Mouse (Mus musculus) neural tube, embryonic 10.5 days (tissue): ENCODE results near the gene Sfxn2.

Experiments used
- DNase-seq: peaks from one replicate; pipeline ENCODE4 v3.0.0-alpha.2; 2017; ENCODE audit warnings: low spot score; ENCODE audit errors: extremely low spot score

The Sfxn2 gene

DNA sequence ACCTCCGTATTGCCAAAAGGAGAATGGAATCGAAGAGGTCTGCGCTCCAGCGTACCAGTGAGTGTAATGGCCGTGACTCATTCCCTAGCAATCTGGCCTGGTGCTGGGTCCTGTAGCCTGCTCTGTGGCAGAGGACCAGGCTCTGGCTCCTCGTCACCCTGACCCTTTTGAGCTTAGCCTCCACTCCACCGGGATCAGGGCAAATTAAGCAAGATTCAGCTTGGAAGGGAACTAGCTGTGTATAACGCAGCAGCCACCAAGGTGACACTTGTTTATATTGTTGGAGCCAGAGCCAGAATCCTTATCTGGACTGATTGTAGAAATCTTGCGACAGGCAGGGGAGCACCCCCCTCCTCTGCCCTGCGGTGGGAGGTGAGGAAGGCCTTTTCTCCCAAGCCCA, 55.2 kb downstream of the Sfxn2 start:
- no peak for DNase-seq

- no peak for DNase-seq
These were observed 56.6 kb downstream of the Sfxn2 start for GRCm38 (mm10) chr19:46629807-46630206.

DNA sequence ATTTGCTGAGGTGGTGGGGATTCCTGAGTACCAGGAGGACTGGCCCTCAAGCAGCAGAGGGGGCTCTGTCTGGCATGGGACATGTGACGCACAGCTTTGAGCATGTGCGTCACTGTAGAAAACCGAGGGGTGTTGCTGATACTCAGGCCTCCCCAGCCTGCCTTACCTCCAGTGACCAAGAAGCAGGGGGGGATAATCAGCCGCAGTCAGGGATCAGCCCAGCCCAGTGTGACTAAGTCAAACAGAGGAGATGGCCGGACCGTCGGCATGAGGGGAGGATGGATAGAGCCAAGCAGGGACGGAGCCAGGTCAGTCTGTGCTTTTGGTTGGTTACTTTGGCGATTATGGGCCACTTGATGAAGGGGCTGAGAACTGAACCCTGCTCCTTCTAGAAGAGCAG, 58.5 kb downstream of the Sfxn2 start:
- DNase-seq, result no peak

- no peak for DNase-seq
These were observed 62.6 kb downstream of the Sfxn2 start for GRCm38 (mm10) chr19:46635766-46636165.

DNA sequence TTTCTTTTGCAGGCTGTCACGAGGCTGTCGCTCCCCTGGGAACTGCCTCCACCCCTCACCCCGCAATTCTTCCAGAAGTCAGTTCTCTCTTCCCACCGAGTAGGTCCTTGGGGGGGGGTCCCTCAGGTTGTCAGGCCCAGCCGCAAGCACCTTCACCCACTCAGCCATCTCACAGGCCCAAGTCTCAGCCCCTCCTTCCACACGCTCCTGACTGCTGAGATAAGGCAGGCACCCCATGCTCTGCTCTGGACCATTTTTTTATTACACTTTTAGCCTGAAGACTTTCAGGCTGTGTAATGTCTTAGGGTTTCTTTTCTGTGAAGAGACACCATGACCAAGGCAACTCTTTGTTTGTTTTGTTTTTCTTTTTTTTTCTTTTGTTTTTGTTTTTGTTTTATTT, 64.4 kb downstream of the Sfxn2 start:
- DNase-seq, result no peak

DNA sequence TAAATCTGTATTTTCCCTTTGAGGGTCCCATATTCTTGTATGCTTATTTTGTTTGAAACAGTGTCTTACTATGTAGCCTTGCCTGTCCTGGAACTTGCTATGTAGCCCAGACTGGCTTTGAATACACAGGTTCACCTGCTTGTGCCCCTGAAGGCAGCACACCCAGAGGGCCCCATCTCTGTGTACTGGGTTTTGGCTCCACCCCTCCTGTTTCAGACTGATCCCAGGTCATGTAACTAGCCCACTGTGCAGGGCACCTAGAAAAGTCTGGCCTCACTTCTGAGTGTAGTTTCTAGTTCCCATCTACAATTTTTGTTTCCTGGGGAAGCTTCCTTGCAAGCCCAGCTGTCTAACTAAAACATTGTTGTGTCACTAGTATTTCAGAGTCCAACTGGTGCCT, 65.9 kb downstream of the Sfxn2 start:
- no peak for DNase-seq

DNA sequence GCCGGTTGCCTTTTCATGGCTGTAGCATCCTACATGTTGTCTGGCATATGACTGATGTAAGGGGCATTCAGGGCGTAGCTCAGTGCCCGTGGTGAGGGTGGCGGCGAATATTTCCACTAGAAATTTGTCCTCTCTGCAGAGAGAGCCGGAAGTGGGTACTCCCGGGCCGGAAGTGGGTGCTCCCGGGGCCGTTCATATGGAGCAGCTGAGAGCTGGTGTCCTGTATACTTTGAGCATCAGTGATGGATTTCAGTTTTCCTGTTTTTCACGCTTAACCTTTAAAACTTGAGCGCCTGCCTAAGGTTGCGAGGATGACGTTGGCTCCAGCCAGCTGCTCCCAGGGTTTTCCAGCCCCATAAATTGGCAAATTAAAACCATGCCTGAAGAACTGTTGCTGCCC, 66.3 kb downstream of the Sfxn2 start:
- no peak for DNase-seq

DNA sequence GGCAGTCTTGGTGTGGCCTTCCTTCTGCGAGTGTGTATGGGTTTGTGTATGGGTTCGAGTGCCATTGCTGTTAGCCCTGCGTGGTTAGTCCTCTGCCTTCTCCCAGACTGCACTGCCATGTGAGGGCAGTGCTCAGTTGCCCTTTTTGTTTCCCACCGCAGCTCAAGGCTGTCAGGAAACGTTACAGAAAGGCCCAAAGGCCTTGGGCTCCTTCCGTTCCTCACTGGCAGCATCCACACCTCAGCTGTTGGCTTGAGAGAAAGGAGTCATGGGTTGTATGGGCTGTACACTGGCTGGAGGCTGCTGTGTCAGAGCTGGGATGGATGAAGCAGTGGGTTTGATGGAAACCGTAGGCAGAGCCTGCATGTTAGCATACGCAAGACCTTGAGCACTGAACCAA, 67.6 kb downstream of the Sfxn2 start:
- DNase-seq, result no peak

- DNase-seq, result no peak
These were observed 68.4 kb downstream of the Sfxn2 start for GRCm38 (mm10) chr19:46641420-46642085.

DNA sequence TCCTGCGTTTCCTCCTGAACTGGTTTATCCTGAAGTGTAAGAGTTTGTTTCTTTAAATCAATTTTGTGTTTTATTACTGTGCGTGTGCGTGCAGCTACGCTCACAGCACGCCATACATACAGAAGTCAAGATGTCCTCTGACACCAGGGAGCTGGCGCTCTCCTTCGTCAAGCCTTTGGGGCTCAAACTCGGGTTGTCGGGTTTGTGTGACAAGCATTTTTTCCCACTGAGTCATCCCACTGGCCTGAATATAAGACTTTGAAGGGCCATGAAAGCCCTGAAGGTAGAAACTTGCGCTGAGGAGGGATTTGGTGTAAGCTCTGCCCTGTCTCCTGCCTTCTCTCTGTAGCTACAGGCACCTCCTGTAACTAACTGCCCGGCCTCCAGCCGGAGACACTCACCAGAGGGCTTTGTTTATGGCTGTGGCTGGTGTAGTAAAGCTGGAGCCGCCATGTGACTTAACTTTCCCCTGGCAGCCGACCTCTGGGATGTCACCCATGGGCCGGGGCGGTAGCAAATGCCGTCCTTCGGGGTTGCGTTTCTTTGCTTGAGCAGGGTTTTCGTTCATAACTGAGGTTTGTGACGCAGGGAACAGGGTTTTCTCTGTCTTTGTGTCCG, 69.1 kb downstream of the Sfxn2 start:
- no peak for DNase-seq

- DNase-seq, result no peak
These were observed 70.1 kb downstream of the Sfxn2 start for GRCm38 (mm10) chr19:46643236-46643635.

GRCm38 (mm10) chr19:46644343-46644792, 71.2 kb downstream of the Sfxn2 start:
- no peak for DNase-seq

DNA sequence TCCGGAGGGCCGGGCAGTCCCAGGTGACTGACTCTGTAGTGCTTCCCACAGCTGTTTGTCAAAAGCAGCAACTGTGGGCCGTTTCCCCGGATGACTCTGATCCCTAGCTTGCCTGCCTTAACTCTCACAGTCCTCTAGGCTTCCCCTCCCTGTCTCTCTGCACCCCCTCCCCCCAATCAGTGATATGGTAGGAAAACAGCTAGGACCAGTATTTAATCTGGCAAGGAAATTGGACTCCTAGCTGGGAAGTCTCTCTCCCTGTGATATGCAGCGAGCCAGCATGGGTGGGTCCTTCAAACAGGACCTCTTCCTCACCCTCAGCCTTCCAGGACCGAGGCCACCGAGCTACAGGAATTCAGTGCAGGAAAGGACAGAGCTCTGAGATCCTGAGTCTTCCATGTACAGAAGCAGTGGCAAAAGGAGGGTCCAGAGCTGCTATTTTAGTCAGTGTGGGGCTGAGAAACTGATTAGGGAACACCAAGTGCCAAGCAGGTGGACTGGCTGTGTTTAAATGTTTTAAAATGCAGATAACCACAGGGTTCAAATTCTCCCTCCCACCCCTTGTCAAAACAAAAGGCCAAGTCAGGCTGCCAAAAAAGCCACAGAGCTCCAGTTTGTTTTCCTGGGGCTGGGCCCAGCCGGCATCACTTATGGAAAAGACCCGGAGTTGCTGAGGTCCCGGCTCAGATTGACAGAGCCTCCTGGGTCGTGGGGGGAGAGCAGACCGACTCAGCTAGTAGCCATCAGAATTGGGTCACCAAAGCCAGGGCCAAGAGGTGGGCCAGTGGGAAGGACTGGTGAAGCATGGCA, 71.8 kb downstream of the Sfxn2 start:
- DNase-seq, result no peak

DNA sequence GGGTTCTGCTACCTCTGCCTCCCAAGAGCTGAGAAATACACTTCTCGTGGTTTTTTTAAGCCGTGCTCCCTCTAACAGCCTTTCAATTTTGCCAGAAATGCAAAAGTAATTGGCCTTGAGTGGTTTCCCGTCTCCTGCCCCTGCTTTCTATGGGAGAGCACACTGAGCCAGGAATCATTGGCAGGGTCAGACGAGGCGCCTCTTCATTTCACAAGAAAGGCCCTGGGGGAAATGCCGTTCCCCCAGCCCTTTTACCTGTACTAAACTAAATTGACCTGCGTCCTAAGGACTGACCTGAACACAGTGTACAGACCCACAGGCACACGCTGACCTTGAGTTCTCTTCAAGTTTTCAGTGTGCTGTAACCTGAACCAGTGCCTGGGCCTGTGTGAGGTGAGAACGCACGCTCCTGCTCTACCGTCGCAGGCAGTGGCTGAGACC, 72.9 kb downstream of the Sfxn2 start:
- no peak for DNase-seq

DNA sequence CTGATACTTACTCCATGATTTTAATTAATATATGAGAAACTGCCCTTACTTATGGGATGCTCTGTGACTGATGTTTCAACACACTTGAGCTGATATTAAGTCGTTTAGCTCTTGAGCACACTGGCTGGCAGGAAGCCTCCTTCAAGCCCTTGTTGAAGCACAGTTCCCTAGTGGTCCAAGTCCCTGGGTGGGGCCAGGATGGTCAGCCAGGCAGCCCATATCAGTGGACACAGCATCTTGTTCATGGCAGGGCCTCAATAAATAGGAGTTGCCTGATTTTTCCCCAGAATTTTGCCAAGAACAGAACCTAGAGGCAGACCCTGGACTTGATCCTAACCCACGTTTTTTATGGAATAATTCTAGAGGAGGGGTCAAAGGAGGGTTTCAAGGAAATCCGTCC, 74.1 kb downstream of the Sfxn2 start:
- DNase-seq, result no peak
